Mouse (Mus musculus) olfactory bulb, adult 2 months (tissue): ENCODE measurements around the gene Mag. TPM values are rescaled to one million over a fixed set of nuclear protein-coding genes. Genes with fewer than 3 reads are reported as not detected.

Source experiments
- H3K27ac ChIP-seq: fragments of 200-500 bp; 2 replicates; pipeline ENCODE4 v1.5.1; 2012; ENCODE audit warnings: low read depth, low read length; ENCODE audit not compliant: insufficient read depth
- H3K4me1 ChIP-seq: fragments of 200-500 bp; 2 replicates; pipeline ENCODE4 v1.6.1; 2012; ENCODE audit warnings: low read length; ENCODE audit not compliant: control insufficient read depth, insufficient read depth
- H3K4me3 ChIP-seq: fragments of 200-500 bp; 2 replicates; pipeline ENCODE4 v1.5.1; 2012; ENCODE audit warnings: mild to moderate bottlenecking, low read depth, low read length, moderate library complexity; ENCODE audit not compliant: insufficient read depth
- CTCF ChIP-seq: fragments of 200-500 bp; IDR thresholded peaks from 2 replicates; pipeline ENCODE4 v1.5.1; 2012; ENCODE audit warnings: low read depth, mild to moderate bottlenecking, low read length, moderate library complexity; ENCODE audit not compliant: insufficient read depth
- POLR2A ChIP-seq: fragments of 200-500 bp; IDR thresholded peaks from 2 replicates; pipeline ENCODE4 v1.6.1; 2012; ENCODE audit warnings: mild to moderate bottlenecking, low read depth, low read length, moderate library complexity; ENCODE audit not compliant: insufficient read depth
- WGBS: fragments of 180-500 bp; shearing (Covaris S2); methylation state at CpG from one replicate; pipeline ENCODE4 v1.1.7; 2018; 5-methylcytosine and 5-hydroxymethylcytosine counted together
- polyA plus RNA-seq: library from polyadenylated mRNA; stranded (reverse); fragments of >200 nt; gene quantifications from 2 replicates; pipeline ENCODE4 v1.2.4, GENCODE M21; 2012; ENCODE audit warnings: low replicate concordance; ENCODE audit not compliant: missing spikeins, insufficient read depth, insufficient read length

The Mag gene
- polyA plus RNA-seq, 1 experiment = not detected

- Histone ChIP-seq H3K4me1 (no peaks in the 10 kb centered on the region), H3K27ac (no peak overlapping the region), H3K4me3 (no peak overlapping the region)
- no peak for TF ChIP-seq POLR2A
- TF ChIP-seq CTCF = no peak
- 77% methylated on average over 4 of the region's 4 CpGs for WGBS
Observed at GRCm38 (mm10) chr7:30886852-30887251, 27.8 kb downstream of the Mag start.

GRCm38 (mm10) chr7:30884047-30884446 lies 30.6 kb downstream of the Mag start:
- H3K27ac ChIP-seq = no peak overlapping the region
- H3K4me3 ChIP-seq = no peak overlapping the region
- no peaks in the 10 kb centered on the region for H3K4me1 ChIP-seq
- no peak for TF ChIP-seq POLR2A
- no peak for TF ChIP-seq CTCF

DNA sequence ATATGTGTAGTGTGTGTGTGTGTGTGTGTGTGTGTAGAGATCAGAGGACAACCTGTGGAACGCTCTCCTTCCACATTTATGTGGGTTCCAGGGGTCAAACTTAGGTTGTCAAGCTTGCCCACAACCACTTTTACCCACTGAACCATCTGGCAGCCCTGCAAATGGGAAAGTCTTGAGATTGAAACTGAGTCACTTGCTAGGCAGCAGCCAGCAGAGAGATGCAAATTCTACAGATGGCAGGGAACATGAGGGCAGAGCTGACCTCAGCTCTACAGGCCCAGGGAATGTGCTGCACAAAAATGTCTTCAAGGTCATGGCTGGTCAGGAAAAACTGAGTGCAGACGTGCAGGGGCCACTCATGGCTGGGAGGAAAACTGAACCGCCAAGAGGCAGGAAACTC lies 33.3 kb downstream of the Mag start:
- no peak for TF ChIP-seq POLR2A
- TF ChIP-seq CTCF = no peak

DNA sequence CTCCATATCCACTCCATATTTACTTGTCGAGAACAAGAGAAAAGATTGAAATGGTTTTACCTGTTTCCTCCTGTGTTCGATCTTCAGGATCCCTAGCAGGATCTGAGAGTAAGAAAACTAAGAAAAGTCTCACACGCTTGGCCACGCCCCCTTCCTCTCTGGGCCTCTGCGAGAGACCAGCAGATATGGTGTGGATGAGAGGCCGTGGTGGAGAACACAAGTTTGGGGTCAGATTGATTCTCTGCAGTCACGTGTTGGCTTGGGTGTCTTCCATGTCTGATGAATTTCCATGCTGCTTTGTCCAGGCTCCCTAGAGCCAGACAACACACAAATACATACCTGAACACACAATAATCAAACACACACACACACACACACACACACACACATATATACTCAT lies 34.5 kb downstream of the Mag start, which contains the start of gene Cd22:
Gene Cd22, minus strand, starts transcription at position 167 of the 400 bp plus-strand sequence.
- H3K27ac ChIP-seq = no peak within 1 kb of the TSS
- WGBS = 73% methylated on average over 7 of the region's 7 CpGs
- no peak for TF ChIP-seq CTCF
- no peak for TF ChIP-seq POLR2A

More for the DNA sequence above, 33.3 kb downstream of the Mag start:
- Histone ChIP-seq H3K27ac (no peak overlapping the region), H3K4me3 (no peak overlapping the region), H3K4me1 (no peaks in the 10 kb centered on the region)
- WGBS = 89% methylated on average over 3 of the region's 3 CpGs

GRCm38 (mm10) chr7:30878950-30879349 lies 35.7 kb downstream of the Mag start:
- WGBS = 80% methylated on average over 6 of the region's 6 CpGs
- H3K4me1 ChIP-seq = no peaks in the 10 kb centered on the region
- H3K27ac ChIP-seq = no peak overlapping the region
- TF ChIP-seq POLR2A (no peak), CTCF (no peak)
- H3K4me3 ChIP-seq = no peak overlapping the region

More for the DNA sequence above, 34.5 kb downstream of the Mag start, which contains the start of gene Cd22:
- no peaks in the 10 kb centered on the region for H3K4me1 ChIP-seq
- no peak within 1 kb of the TSS for H3K4me3 ChIP-seq

DNA sequence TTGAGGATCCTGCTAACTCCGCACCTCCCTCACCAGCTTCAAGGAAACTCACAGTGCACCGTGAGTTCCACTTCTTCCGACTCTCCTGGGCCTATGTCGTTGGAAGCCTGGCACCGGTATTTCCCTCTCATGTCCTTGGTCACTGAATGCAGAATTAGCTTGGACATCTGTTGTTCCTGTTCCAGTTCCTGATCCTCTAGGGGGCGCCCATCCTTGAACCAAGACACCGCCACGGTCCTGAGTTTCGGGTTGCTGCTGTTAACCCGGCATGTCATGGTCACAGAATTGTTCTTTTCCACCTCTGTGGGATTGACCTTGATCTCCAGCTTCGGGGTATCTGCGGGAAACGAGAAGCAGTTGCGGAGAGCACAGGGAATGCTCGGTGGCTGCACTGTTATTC lies 41.6 kb downstream of the Mag start:
- TF ChIP-seq POLR2A (no peak), CTCF (peak; percentile 42; the same call in 1 of the 2 replicates)
- WGBS = 23% methylated on average over 15 of the region's 15 CpGs

GRCm38 (mm10) chr7:30863386-30863785 lies 51.3 kb downstream of the Mag start:
- TF ChIP-seq POLR2A = no peak
- no peak for TF ChIP-seq CTCF
- H3K27ac ChIP-seq = no peak overlapping the region
- no peaks in the 10 kb centered on the region for H3K4me1 ChIP-seq
- 74% methylated on average over 8 of the region's 8 CpGs for WGBS
- H3K4me3 ChIP-seq = no peak overlapping the region

More for the DNA sequence above, 41.6 kb downstream of the Mag start:
- Histone ChIP-seq H3K4me1 (peaks cover 3% of the 10 kb centered on the region; the same call in 1 of the 2 replicates), H3K27ac (no peak overlapping the region), H3K4me3 (no peak overlapping the region)

DNA sequence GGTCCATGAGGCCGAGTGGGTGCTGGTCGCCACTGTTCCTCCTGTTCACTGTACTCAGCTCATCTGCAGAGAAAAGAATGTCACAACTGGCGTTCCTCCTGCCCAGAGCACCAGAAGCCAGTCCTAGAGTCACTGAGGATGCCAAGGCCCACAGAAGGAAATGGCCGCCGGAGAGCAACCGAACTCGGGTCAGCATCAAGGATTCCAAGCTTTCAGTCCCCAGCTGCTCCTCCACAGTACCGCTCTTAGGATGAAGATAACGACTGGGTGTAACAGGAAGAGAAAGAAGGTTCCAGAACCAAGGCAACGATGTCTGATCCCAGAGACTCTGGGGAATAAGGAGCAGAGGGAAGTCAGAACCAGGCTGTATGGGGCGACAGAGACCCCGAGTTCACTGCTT lies 53.2 kb downstream of the Mag start, which contains the start of gene Ffar1:
Gene Ffar1, minus strand, starts transcription at position 101 of the 400 bp plus-strand sequence.
- H3K4me1 ChIP-seq = no peaks in the 10 kb centered on the region
- TF ChIP-seq POLR2A (no peak), CTCF (no peak)
- H3K27ac ChIP-seq = no peak within 1 kb of the TSS
- no peak within 1 kb of the TSS for H3K4me3 ChIP-seq
- WGBS = 82% methylated on average over 12 of the region's 12 CpGs

DNA sequence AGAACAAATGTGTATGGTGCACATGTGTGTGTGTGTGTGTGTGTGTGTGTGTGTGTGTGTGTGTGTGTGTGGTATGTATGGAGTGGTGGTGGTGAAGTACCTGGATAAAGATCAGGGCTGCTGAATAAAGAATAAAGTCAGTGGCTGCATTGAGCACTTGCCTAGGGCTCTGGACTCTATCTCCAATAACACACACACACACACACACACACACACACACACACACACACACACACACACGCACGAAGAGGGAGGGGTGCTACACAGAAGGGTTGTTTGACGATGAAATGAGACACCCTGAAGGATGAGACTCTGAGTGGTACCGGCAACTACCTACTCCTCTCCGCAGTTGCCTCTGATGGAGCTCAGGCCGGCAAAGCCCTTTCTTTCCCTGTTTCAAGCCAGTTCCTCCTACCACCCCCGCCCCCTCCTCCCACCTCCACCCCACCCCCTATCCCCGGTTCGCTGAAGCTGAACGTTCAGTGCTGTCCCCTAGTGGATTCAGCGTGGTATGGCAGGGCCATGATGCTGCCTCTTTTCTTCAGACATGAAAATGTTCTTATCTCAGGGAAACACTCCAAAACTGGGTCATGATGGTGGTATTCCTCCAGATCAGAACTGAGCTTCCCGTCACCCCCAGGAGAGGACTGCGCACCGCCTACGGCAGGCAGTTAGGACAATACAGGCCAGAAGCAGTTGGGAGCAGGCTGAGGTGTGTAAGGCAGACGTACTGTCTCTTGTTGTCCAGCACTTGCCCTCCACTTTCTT lies 54.9 kb downstream of the Mag start:
- H3K4me3 ChIP-seq = peak overlapping the region; percentile 13; the same call in 1 of the 2 replicates
- 8% methylated on average over 15 of the region's 16 CpGs for WGBS
- H3K27ac ChIP-seq = no peak overlapping the region
- TF ChIP-seq POLR2A = no peak
- peak; percentile 15; the same call in 1 of the 2 replicates for TF ChIP-seq CTCF
- no peaks in the 10 kb centered on the region for H3K4me1 ChIP-seq
